ENCODE assay signal across 8 mouse cellular contexts in the genomic region with DNA sequence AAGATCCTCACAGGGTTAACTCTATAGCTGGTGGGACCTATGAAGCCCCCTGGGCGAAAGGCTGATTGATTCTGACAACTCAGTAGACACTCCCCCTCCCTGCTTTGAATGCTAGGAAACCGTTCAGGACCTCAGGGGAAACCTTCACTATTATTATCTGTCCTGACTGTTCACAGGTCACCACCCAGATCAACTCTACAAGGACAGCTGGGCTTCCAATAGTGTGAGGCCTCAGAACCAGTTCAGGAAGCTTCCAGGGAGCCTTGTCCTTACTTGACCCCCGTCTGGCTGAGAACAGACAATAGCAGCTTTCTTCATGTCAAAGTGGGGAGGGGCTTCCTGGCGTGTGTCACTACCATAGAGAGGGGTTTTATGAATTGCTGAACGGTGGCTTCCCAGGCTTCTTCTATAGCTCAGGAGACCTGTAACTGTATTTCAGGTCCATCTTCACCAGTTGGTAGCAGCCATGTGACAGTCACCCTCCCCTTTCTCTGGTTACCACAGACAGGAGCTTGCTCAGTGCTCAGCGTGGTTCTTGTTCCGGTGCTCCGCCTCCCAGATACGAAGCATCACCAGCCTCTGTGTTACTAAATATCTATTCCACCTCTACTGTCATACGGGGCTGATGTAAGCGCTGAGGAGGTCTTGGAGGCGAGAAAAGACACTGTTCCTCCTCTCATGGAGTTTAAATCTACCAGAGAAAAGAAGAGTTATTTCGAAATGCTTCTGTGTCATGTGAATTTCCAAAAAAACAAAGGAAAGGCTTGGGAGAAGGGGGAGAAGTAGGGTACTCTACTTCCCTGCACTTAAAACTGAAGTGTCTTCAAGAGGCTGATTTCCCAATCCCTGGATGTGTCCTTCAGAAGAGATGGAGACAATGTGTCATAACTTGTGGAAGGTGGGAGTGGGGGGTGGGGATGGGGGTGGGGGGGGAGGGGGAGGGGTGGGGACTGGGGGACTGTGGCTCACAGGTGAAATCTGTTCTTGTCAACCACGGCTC.
DNase-seq lines count a peak whose midpoint lies in the region; ATAC-seq and TF ChIP-seq lines count a peak whose summit lies in the region.

No protein-coding gene starts in this region.

- peaks cover 4% of the 10 kb centered on the region; the same call in 1 of the 2 replicates for H3K9me3 ChIP-seq in heart, embryonic 13.5 days
- H3K9me3 ChIP-seq in kidney, embryonic 15.5 days (replicated peaks), result no peaks in the 10 kb centered on the region

- H3K4me2 ChIP-seq in heart, embryonic 13.5 days, result peak overlapping the region; percentile 47
- H3K4me2 ChIP-seq in kidney, embryonic 15.5 days, result peak overlapping the region; percentile 39

- H3K9ac ChIP-seq in heart, embryonic 13.5 days, result 0 out of 2 replicates have a peak overlapping the region, but pooled peaks have one; percentile 33
- no peak overlapping the region for H3K9ac ChIP-seq in kidney, embryonic 15.5 days

- ATAC-seq in heart, embryonic 13.5 days (ENCODE audit: extremely low read depth, insufficient number of reproducible peaks, low FRiP score, low TSS enrichment), result no peak
- peak; percentile 36; the same call in 1 of the 2 replicates for ATAC-seq in kidney, embryonic 15.5 days (replicated peaks; ENCODE audit: low FRiP score)

- TF ChIP-seq CTCF in layer of hippocampus, adult 2 months (conservative IDR thresholded peaks at IDR 0.05), result no peak

- H3K27me3 ChIP-seq in heart, embryonic 13.5 days (replicated peaks), result peaks cover 3% of the 10 kb centered on the region; the same call in 1 of the 2 replicates
- 0 out of 2 replicates have a peak, but pooled peaks cover 2% of the 10 kb centered on the region for H3K27me3 ChIP-seq in kidney, embryonic 15.5 days

- 33% methylated on average over 14 of the region's 14 CpGs for WGBS in heart, embryonic 13.5 days
- WGBS in kidney, embryonic 15.5 days, result 31% methylated on average over 14 of the region's 14 CpGs

- no peaks in the 10 kb centered on the region for H3K36me3 ChIP-seq in heart, embryonic 13.5 days
- no peaks in the 10 kb centered on the region for H3K36me3 ChIP-seq in kidney, embryonic 15.5 days

- H3K27ac ChIP-seq in layer of hippocampus, adult 2 months, result peak overlapping the region; percentile 43; the same call in 1 of the 2 replicates
- H3K27ac ChIP-seq in heart, embryonic 13.5 days (replicated peaks), result no peak overlapping the region
- H3K27ac ChIP-seq in kidney, embryonic 15.5 days, result no peak overlapping the region

- DNase-seq in layer of hippocampus, adult 2 months (ENCODE audit: low spot score in 2 of 2), result no peak
- no peak for DNase-seq in layer of hippocampus, postnatal 10 days (ENCODE audit: low spot score in 2 of 2)
- DNase-seq in embryo, embryonic 10.5 days (ENCODE audit: low spot score), result peak; percentile 74
- DNase-seq in lung, postnatal 36 days, result peak; percentile 84
- DNase-seq in retina, postnatal 1 day, result peak; percentile 91
- DNase-seq in layer of hippocampus, adult 9-10 months (ENCODE audit: low spot score), result no peak

- peak overlapping the region; percentile 27 for H3K4me3 ChIP-seq in layer of hippocampus, adult 2 months
- H3K4me3 ChIP-seq in heart, embryonic 13.5 days, result no peak overlapping the region
- no peak overlapping the region for H3K4me3 ChIP-seq in kidney, embryonic 15.5 days (replicated peaks)

- peaks cover 9% of the 10 kb centered on the region for H3K4me1 ChIP-seq in heart, embryonic 13.5 days
- H3K4me1 ChIP-seq in kidney, embryonic 15.5 days, result peaks cover 8% of the 10 kb centered on the region

Comparison
In these comparisons a context has a peak if more than half of its experiments do, and no peak if none do; other contexts are left out.
1. DNase-seq: peak in embryo, embryonic 10.5 days (single experiment), lung, postnatal 36 days (single experiment) and retina, postnatal 1 day (single experiment); none in layer of hippocampus, adult 2 months (0 of 2), layer of hippocampus, postnatal 10 days (0 of 2) and layer of hippocampus, adult 9-10 months (single experiment).